Mouse (Mus musculus) cortical plate, adult 2 months (tissue): ENCODE measurements around the gene Gpatch2.

Source experiments
- CTCF ChIP-seq: fragments of 200-500 bp; IDR thresholded peaks from 2 replicates; pipeline ENCODE4 v1.5.1; 2011; ENCODE audit warnings: mild to moderate bottlenecking, control low read depth, low read length; ENCODE audit not compliant: insufficient read depth; ENCODE audit errors: extremely low read depth
- POLR2A ChIP-seq: fragments of 200-500 bp; IDR thresholded peaks from 2 replicates; pipeline ENCODE4 v1.6.1; 2011; ENCODE audit warnings: mild to moderate bottlenecking, low read length, control low read depth; ENCODE audit not compliant: insufficient read depth; ENCODE audit errors: extremely low read depth

DNA sequence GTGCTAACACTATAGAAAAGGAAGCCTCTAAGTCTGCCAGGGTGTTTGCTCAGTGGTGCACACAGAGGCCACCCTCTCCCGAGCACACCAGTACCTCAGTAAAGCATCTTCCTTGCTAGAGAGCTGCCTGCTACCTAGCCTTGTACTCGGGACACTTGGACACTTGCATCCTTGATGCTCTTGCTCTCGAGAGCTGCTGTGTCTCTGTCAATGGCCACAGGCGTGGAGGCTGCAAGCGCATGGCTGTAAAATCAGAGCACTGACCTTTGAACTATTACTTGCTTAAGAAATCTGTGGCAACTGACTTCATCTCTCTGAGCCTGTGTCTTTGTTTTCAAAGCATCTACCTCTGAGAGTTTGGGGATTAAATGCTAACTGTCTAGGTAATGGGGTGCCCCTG is 98.5 kb downstream of the Gpatch2 start:
- TF ChIP-seq POLR2A = no peak
- no peak for TF ChIP-seq CTCF
